In the genomic region with DNA sequence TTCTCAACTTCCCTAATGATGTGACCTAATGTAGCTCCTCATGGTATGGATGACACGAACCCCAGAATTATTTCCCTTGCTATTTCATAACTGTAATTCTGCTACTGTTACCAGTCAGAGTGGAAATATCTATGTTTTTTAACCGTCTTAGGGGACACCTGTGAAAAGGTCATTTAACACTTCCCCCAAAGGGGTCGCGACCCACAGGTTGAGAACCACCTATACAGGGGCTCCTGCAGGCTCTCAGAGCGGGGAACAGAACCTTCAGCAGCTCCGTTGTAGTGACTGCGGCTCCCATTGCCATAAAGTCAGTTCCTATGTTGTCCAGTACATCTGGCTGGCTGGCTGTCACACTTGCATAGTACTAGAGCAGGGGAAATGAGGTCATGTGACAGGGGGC, we compare ENCODE assay signal across 32 mouse cellular contexts. TPM values are rescaled to one million over a fixed set of nuclear protein-coding genes. Genes with fewer than 3 reads are reported as not detected.
DNase-seq lines count a peak whose midpoint lies in the region; ATAC-seq and TF ChIP-seq lines count a peak whose summit lies in the region.
"Had no signal": no experiment of that assay in that cellular context is flagged by ENCODE, and none has a peak within 500 bp of the region (broad histone marks: within the 10 kb centered on the region; RNA-seq: fewer than 3 reads in every experiment).

No protein-coding gene starts in this region.

- peaks cover 30% of the 10 kb centered on the region for H3K36me3 ChIP-seq in heart, embryonic 12.5 days
- H3K36me3 ChIP-seq in kidney, postnatal 0 days (ENCODE audit: insufficient read depth, low read length): peaks cover 6% of the 10 kb centered on the region; the same call in 1 of the 2 replicates
- H3K36me3 ChIP-seq: forebrain, embryonic 12.5 days; forebrain, embryonic 15.5 days; hindbrain, embryonic 15.5 days; intestine, embryonic 15.5 days had no signal

- no peaks in the 10 kb centered on the region for H3K27me3 ChIP-seq in heart, embryonic 12.5 days (replicated peaks)
- H3K27me3 ChIP-seq in kidney, postnatal 0 days (ENCODE audit: insufficient read depth, low read length): no peaks in the 10 kb centered on the region
- H3K27me3 ChIP-seq: CH12.LX; embryonic facial prominence, embryonic 13.5 days; forebrain, embryonic 12.5 days; forebrain, embryonic 15.5 days; heart, embryonic 13.5 days; hindbrain, embryonic 15.5 days; intestine, embryonic 15.5 days had no signal

- H3K4me3 ChIP-seq in heart, embryonic 12.5 days: no peak overlapping the region
- no peak overlapping the region for H3K4me3 ChIP-seq in kidney, postnatal 0 days (replicated peaks; ENCODE audit: low read depth, low read length)
- H3K4me3 ChIP-seq: embryonic facial prominence, embryonic 13.5 days; erythroblast, embryonic 14.5 days; forebrain, embryonic 12.5 days; forebrain, embryonic 15.5 days; heart, embryonic 13.5 days; hindbrain, embryonic 15.5 days; intestine, embryonic 15.5 days had no signal

- 84% methylated on average over 7 of the region's 7 CpGs for WGBS in heart, embryonic 12.5 days
- whole genome bisulfite sequencing in kidney, postnatal 0 days: 91% methylated on average over 7 of the region's 7 CpGs

- intact Hi-C loops in heart, postnatal 25 days (cut with DNase I): no loop called here

- ATAC-seq in heart, embryonic 12.5 days (ENCODE audit: insufficient number of reproducible peaks, low FRiP score): peak; percentile 17; the same call in 1 of the 2 replicates
- 0 out of 2 replicates have a peak, but pooled peaks have one; percentile 40 for ATAC-seq in kidney, postnatal 0 days (replicated peaks; ENCODE audit: low FRiP score, low read depth)
- ATAC-seq: forebrain, embryonic 15.5 days; intestine, embryonic 15.5 days had no signal

- H3K4me1 ChIP-seq in heart, embryonic 12.5 days (replicated peaks): peaks cover 7% of the 10 kb centered on the region; the same call in 1 of the 2 replicates
- H3K4me1 ChIP-seq in kidney, postnatal 0 days (replicated peaks; ENCODE audit: insufficient read depth, low read length): no peaks in the 10 kb centered on the region
- H3K4me1 ChIP-seq: forebrain, embryonic 12.5 days had no signal

- no peak overlapping the region for H3K27ac ChIP-seq in heart, embryonic 12.5 days (ENCODE audit: poor library complexity, severe bottlenecking)
- H3K27ac ChIP-seq in kidney, postnatal 0 days: no peak overlapping the region
- H3K27ac ChIP-seq: embryonic facial prominence, embryonic 13.5 days; forebrain, embryonic 12.5 days; forebrain, embryonic 15.5 days; heart, embryonic 13.5 days; hindbrain, embryonic 15.5 days; intestine, embryonic 15.5 days had no signal

- TF ChIP-seq CTCF in kidney, postnatal 0 days (IDR thresholded peaks at IDR 0.05; ENCODE audit: low read depth): no peak

- no peaks in the 10 kb centered on the region for H3K9me3 ChIP-seq in heart, embryonic 12.5 days (replicated peaks)
- H3K9me3 ChIP-seq in kidney, postnatal 0 days (replicated peaks; ENCODE audit: low read length): no peaks in the 10 kb centered on the region
- H3K9me3 ChIP-seq: embryonic facial prominence, embryonic 13.5 days; forebrain, embryonic 12.5 days; forebrain, embryonic 15.5 days; heart, embryonic 13.5 days; hindbrain, embryonic 15.5 days; intestine, embryonic 15.5 days had no signal

- H3K9ac ChIP-seq in heart, embryonic 12.5 days: no peak overlapping the region
- H3K9ac ChIP-seq in kidney, postnatal 0 days (ENCODE audit: low read depth, low read length): no peak overlapping the region
- H3K9ac ChIP-seq: embryonic facial prominence, embryonic 13.5 days; forebrain, embryonic 12.5 days; forebrain, embryonic 15.5 days; heart, embryonic 13.5 days; hindbrain, embryonic 15.5 days; intestine, embryonic 15.5 days had no signal

- DNase-seq in heart, postnatal 25 days (ENCODE audit: low spot score): no peak
- no peak for DNase-seq in kidney, postnatal 0 days (ENCODE audit: low spot score)
- no peak for DNase-seq in kidney, postnatal 4 days
- DNase-seq in testis, postnatal 10 days (ENCODE audit: low spot score): peak; percentile 38
- DNase-seq in testis, postnatal 14 days (ENCODE audit: low spot score): no peak
- no peak for DNase-seq in right cerebral cortex, adult 18-20 months
- DNase-seq: adrenal gland, adult 2 months; adrenal gland, postnatal 14 days; B cell, adult 2 months; cerebellum, adult 11 months; cerebellum, adult 2 months; cerebellum, adult 9-11 months; cerebellum, postnatal 25 days; gastrocnemius, postnatal 25 days; heart, postnatal 14 days had no signal

- no peak overlapping the region for H3K4me2 ChIP-seq in heart, embryonic 12.5 days
- no peak overlapping the region for H3K4me2 ChIP-seq in kidney, postnatal 0 days (ENCODE audit: low read length)
- H3K4me2 ChIP-seq: embryonic facial prominence, embryonic 13.5 days; forebrain, embryonic 12.5 days; forebrain, embryonic 15.5 days; heart, embryonic 13.5 days; hindbrain, embryonic 15.5 days; intestine, embryonic 15.5 days had no signal

RNA-seq across cellular contexts. Expression of gene 4930402F06Rik, which starts 3.8 kb away (rescaled TPM):
- polyA plus RNA-seq in heart, embryonic 12.5 days (2016; fragmentation: Nextera tagmentation; extraction: Ambion mirVana): not detected in 2 replicates
- total RNA-seq in heart, postnatal 25 days (2021): not detected
- polyA plus RNA-seq in kidney, postnatal 0 days (2015; fragmentation: Nextera tagmentation; extraction: Ambion mirVana): not detected in 2 replicates
- total RNA-seq: adrenal gland, adult 2 months; adrenal gland, postnatal 14 days; adrenal gland, postnatal 4 days; CH12.LX; common myeloid progenitor, adult 5-6 weeks; gastrocnemius, adult 8-10 months; gastrocnemius, postnatal 25 days; granulocyte monocyte progenitor cell, adult 5-6 weeks; heart, adult 8-10 months; heart, postnatal 14 days; MEL had no signal
- polyA plus RNA-seq: adrenal gland, adult 2 months; cerebellum, adult 2 months; embryonic facial prominence, embryonic 13.5 days; erythroblast, embryonic 14.5 days; forebrain, embryonic 12.5 days; forebrain, embryonic 15.5 days; heart, embryonic 13.5 days; heart, embryonic 16.5 days; hindbrain, embryonic 11.5 days; hindbrain, embryonic 15.5 days; intestine, embryonic 15.5 days had no signal

RNA-seq across cellular contexts. Expression of gene 4930568D16Rik, which starts 33.2 kb away (rescaled TPM):
- polyA plus RNA-seq in heart, embryonic 12.5 days (2016; fragmentation: Nextera tagmentation; extraction: Ambion mirVana): not detected in 2 replicates
- total RNA-seq in heart, postnatal 25 days (2021): not detected
- not detected in 2 replicates for polyA plus RNA-seq in kidney, postnatal 0 days (2015; fragmentation: Nextera tagmentation; extraction: Ambion mirVana)
- total RNA-seq: adrenal gland, adult 2 months; adrenal gland, postnatal 14 days; adrenal gland, postnatal 4 days; CH12.LX; common myeloid progenitor, adult 5-6 weeks; gastrocnemius, adult 8-10 months; gastrocnemius, postnatal 25 days; granulocyte monocyte progenitor cell, adult 5-6 weeks; heart, adult 8-10 months; heart, postnatal 14 days; MEL had no signal
- polyA plus RNA-seq: adrenal gland, adult 2 months; cerebellum, adult 2 months; embryonic facial prominence, embryonic 13.5 days; erythroblast, embryonic 14.5 days; forebrain, embryonic 12.5 days; forebrain, embryonic 15.5 days; heart, embryonic 13.5 days; heart, embryonic 16.5 days; hindbrain, embryonic 11.5 days; hindbrain, embryonic 15.5 days; intestine, embryonic 15.5 days had no signal
